Mouse (Mus musculus) heart, postnatal 0 days (tissue): ENCODE results near the gene Sf3b4. TPM values are rescaled to one million over a fixed set of nuclear protein-coding genes. Genes with fewer than 3 reads are reported as not detected.
A peak's percentile ranks its signal among the peaks of the same experiment; 100 is the strongest.

Experiments used
- ATAC-seq: fragments of 200-750 bp; cut with Nextera tagmentation; 2 replicates; pipeline ENCODE4 v1.8.0; 2017; ENCODE audit warnings: low read depth, moderate number of reproducible peaks, moderate library complexity; ENCODE audit not compliant: insufficient read depth
- DNase-seq: peaks from one replicate; pipeline ENCODE4 v3.0.0-alpha.2; 2016; ENCODE audit warnings: low spot score
- H3K27ac ChIP-seq: fragments of 300-500 bp; sonication (generic); 2 replicates; pipeline ENCODE4 v1.5.1; 2014; ENCODE audit warnings: low read depth, mild to moderate bottlenecking
- H3K27me3 ChIP-seq: fragments of 300-500 bp; sonication (generic); 2 replicates; pipeline ENCODE4 v1.6.1; 2014; ENCODE audit warnings: low read length, mixed read lengths; ENCODE audit not compliant: control insufficient read depth, insufficient read depth
- H3K36me3 ChIP-seq: fragments of 300-500 bp; sonication (generic); replicated peaks from 2 replicates; pipeline ENCODE4 v1.6.1; 2014; ENCODE audit warnings: low read length, mixed read lengths; ENCODE audit not compliant: control insufficient read depth, insufficient read depth
- H3K4me1 ChIP-seq: fragments of 300-500 bp; sonication (generic); 2 replicates; pipeline ENCODE4 v1.6.1; 2014; ENCODE audit warnings: antibody characterized with exemption; ENCODE audit not compliant: control insufficient read depth, insufficient read depth
- H3K4me2 ChIP-seq: fragments of 300-500 bp; sonication (generic); 2 replicates; pipeline ENCODE4 v1.6.1; 2014; ENCODE audit warnings: low read depth, mild to moderate bottlenecking, low read length, moderate library complexity
- H3K4me3 ChIP-seq: fragments of 300-500 bp; sonication (generic); 2 replicates; pipeline ENCODE4 v1.5.1; 2014; ENCODE audit warnings: low read depth, low read length
- H3K9ac ChIP-seq: fragments of 300-500 bp; sonication (generic); replicated peaks from 2 replicates; pipeline ENCODE4 v1.6.1; 2014; ENCODE audit warnings: low read depth, low read length, mixed read lengths
- H3K9me3 ChIP-seq: fragments of 300-500 bp; sonication (generic); replicated peaks from 2 replicates; pipeline ENCODE4 v1.6.1; 2016; ENCODE audit warnings: low read length; ENCODE audit not compliant: control insufficient read depth
- CTCF ChIP-seq: IDR thresholded peaks from 2 replicates; pipeline ENCODE4 v1.5.1; 2016; ENCODE audit warnings: antibody characterized with exemption, control low read depth, low read depth
- EP300 ChIP-seq: IDR thresholded peaks from 2 replicates; pipeline ENCODE4 v1.6.1; 2016; ENCODE audit warnings: antibody characterized with exemption, low read depth
- WGBS: fragments of 180-500 bp; shearing (Covaris S2); extraction: QIAGEN DNeasy Blood & Tissue Kit; methylation state at CpG from one replicate; pipeline ENCODE4 v1.1.7; 2014; 5-methylcytosine and 5-hydroxymethylcytosine counted together
- polyA plus RNA-seq: library from polyadenylated mRNA; unstranded; fragments of >200 nt; fragmentation: Nextera tagmentation; extraction: Ambion mirVana; gene quantifications from 2 replicates; pipeline ENCODE4 v1.2.1, GENCODE M21; 2015
- total RNA-seq: library from RNA; depleted of rRNA; stranded (reverse); fragments of >200 nt; gene quantifications from 2 replicates; pipeline ENCODE4 v1.2.3, GENCODE M21; 2014; ENCODE audit warnings: low replicate concordance

Sf3b4 gene
- total and polyA plus RNA-seq, 2 experiments from 2014 or later: 34.5 to 48.6 TPM

GRCm38 (mm10) chr3:96135011-96135410, 37.1 kb upstream of the Sf3b4 start:
- H3K4me2 ChIP-seq: no peak overlapping the region
- no peak overlapping the region for H3K9ac ChIP-seq
- ATAC-seq (no peak), DNase-seq (peak; percentile 19)
- H3K4me1 ChIP-seq: no peaks in the 10 kb centered on the region
- H3K9me3 ChIP-seq: no peaks in the 10 kb centered on the region
- no peak overlapping the region for H3K4me3 ChIP-seq
- H3K27ac ChIP-seq: no peak overlapping the region
- no peaks in the 10 kb centered on the region for H3K27me3 ChIP-seq
- H3K36me3 ChIP-seq: peaks cover 29% of the 10 kb centered on the region
- WGBS: 41% methylated on average over 3 of the region's 3 CpGs
- TF ChIP-seq CTCF (no peak), EP300 (no peak)

- no peak overlapping the region for H3K4me2 ChIP-seq
- peaks cover 60% of the 10 kb centered on the region for H3K36me3 ChIP-seq
- H3K27ac ChIP-seq: no peak overlapping the region
- no peaks in the 10 kb centered on the region for H3K27me3 ChIP-seq
- TF ChIP-seq CTCF: peak; percentile 75
- no peak for TF ChIP-seq EP300
- no peak overlapping the region for H3K4me3 ChIP-seq
- ATAC-seq: no peak; the same call in 1 of the 2 replicates
- WGBS: 7% methylated on average over 5 of the region's 5 CpGs
- H3K9ac ChIP-seq: no peak overlapping the region
- DNase-seq: peak; percentile 77
- no peaks in the 10 kb centered on the region for H3K4me1 ChIP-seq
- H3K9me3 ChIP-seq: no peaks in the 10 kb centered on the region
Measured at GRCm38 (mm10) chr3:96147950-96148349, 24.2 kb upstream of the Sf3b4 start.

DNA sequence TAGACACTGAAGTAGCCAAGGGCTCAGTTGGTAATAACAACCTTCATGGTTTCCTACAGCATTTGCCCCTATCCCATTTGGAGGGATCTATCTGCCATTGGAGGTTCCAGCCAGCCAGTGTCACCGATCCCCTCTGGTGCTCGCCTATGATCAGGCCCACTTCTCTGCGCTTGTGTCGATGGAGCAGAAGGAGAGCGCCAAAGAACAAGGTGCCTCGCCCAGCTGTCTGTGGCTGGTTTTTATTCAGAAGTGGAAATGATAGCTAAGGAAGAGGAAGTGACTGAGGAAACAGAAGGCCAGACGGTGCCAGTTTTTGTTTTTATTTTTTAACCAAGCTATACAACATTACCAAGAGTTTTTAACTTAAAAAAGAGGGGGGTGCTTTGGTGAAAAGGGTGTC, 20.3 kb upstream of the Sf3b4 start:
- no peaks in the 10 kb centered on the region for H3K9me3 ChIP-seq
- H3K4me3 ChIP-seq: no peak overlapping the region
- H3K4me1 ChIP-seq: no peaks in the 10 kb centered on the region
- 78% methylated on average over 7 of the region's 7 CpGs for WGBS
- no peak overlapping the region for H3K4me2 ChIP-seq
- ATAC-seq (no peak), DNase-seq (no peak)
- H3K27me3 ChIP-seq: no peaks in the 10 kb centered on the region
- H3K9ac ChIP-seq: no peak overlapping the region
- peaks cover 60% of the 10 kb centered on the region for H3K36me3 ChIP-seq
- TF ChIP-seq CTCF (no peak), EP300 (no peak)
- no peak overlapping the region for H3K27ac ChIP-seq

GRCm38 (mm10) chr3:96152611-96153010, 19.5 kb upstream of the Sf3b4 start:
- TF ChIP-seq EP300 (no peak), CTCF (no peak)
- Histone ChIP-seq H3K9ac (no peak overlapping the region), H3K4me2 (no peak overlapping the region), H3K9me3 (no peaks in the 10 kb centered on the region), H3K4me1 (no peaks in the 10 kb centered on the region), H3K36me3 (peaks cover 61% of the 10 kb centered on the region), H3K27ac (no peak overlapping the region), H3K27me3 (no peaks in the 10 kb centered on the region), H3K4me3 (no peak overlapping the region)
- DNase-seq: no peak
- ATAC-seq: no peak
- WGBS: 87% methylated on average over 5 of the region's 5 CpGs

- Histone ChIP-seq H3K27me3 (no peaks in the 10 kb centered on the region), H3K4me1 (peaks cover 9% of the 10 kb centered on the region; the same call in 1 of the 2 replicates), H3K9me3 (no peaks in the 10 kb centered on the region), H3K36me3 (peaks cover 61% of the 10 kb centered on the region), H3K9ac (no peak overlapping the region), H3K4me3 (no peak overlapping the region), H3K27ac (no peak overlapping the region), H3K4me2 (no peak overlapping the region)
- ATAC-seq (no peak), DNase-seq (no peak)
- 79% methylated on average over 8 of the region's 8 CpGs for WGBS
- TF ChIP-seq CTCF (no peak), EP300 (no peak)
Measured at GRCm38 (mm10) chr3:96155501-96155900, 16.6 kb upstream of the Sf3b4 start.

- 49% methylated on average over 4 of the region's 4 CpGs for WGBS
- DNase-seq: no peak
- TF ChIP-seq EP300 (no peak), CTCF (no peak)
- Histone ChIP-seq H3K4me3 (no peak overlapping the region), H3K27me3 (no peaks in the 10 kb centered on the region), H3K9me3 (no peaks in the 10 kb centered on the region), H3K4me1 (peaks cover 20% of the 10 kb centered on the region; the same call in 1 of the 2 replicates), H3K36me3 (peaks cover 19% of the 10 kb centered on the region), H3K27ac (peak overlapping the region; percentile 66), H3K4me2 (peak overlapping the region; percentile 76), H3K9ac (no peak overlapping the region)
- no peak; the same call in 1 of the 2 replicates for ATAC-seq
Measured at GRCm38 (mm10) chr3:96159820-96160219, 12.3 kb upstream of the Sf3b4 start.
